Mouse (Mus musculus): ENCODE measurements around the gene Pacs2.

Gene Pacs2

DNA sequence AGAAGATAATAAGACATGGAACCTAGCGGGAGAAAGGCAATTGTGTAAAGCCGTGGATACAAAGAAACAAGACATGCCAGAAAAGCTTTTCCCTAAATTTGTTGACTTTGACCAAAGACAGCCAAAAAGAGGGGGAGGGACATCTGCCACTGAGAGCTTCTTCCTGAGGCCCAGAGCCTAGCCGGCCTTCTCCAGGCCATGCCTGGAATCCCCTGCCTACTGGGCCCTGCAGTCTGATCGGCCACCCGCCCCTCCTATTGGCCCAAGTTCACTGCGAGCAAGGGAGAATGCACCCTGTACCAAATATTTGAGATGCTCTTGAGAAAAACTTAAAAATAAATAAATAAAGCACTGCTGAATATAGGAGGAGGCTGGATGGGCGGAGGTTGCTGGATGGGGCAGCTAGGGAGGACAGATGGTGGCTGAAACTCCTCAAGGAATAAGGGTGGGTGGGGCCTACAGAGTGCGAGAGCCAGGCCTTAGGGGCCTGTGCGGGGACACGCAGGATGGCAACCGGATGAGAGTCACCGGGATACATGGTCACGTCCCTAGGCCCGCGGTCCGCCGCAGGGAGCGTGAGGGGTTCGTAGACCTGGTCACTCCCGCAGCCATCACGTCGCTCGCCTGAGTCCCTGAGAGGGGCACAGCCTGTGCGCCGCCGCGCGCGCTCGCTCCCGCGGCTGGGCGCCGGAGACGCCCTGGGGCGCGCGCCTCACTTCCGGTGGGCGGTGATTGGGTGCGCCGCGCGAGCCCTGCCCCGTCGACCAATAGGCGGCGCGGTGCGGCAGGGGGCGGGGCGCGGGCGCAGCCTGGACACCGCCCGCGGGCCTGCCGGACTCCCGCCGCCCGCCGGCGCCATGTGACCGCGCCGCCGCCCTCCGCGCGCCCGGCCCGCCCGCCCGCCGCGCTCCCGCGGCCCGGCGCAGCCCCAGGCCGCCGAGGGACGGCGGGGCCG lies at the start of gene Pacs2:
Gene Pacs2 (plus strand): TSS at position 905 of the 955 bp plus-strand sequence.
- DNase-seq (ENCODE audit: low spot score), result peak; percentile 85

DNA sequence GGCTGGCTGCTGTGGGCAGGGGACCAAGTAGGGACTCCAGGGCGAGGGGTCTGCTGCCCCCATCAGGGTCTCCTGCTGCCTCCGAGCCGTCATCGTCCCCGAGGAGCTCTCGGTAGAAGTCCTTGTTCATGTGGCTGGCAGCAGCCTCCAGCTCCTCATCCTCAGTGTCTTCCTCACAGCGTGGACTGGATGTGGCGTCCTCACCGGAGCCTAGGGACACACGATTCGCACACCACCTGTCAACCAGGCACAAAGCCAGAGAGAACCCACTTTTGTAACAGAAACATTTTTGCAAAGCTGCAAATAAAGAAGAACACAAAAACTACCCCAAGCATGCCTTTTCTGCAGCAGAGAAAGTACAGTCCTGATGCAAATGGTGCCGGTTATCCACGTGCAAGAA lies 48.5 kb upstream of the Pacs2 start:
- no peak for DNase-seq (ENCODE audit: low spot score)

DNA sequence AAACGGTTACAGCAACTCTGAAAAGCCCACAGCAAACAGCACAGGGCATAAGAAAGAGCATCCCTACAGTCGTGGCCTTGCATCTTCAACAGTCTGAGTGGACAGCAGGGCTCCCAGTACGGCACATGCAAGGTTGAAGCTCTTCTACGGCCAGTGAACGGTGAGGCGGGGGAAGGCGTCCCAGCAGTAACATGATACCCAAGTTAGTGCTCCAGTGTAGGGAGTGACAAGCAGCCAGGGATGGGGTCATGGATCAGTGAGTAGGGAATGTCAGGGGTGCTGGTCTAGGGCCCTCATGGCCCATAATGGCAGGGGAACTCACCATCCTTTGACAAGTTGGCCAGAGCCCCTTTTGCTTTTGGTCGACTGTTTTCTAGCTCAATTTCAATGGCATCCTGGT lies 45.4 kb upstream of the Pacs2 start:
- no peak for DNase-seq (ENCODE audit: low spot score)

DNA sequence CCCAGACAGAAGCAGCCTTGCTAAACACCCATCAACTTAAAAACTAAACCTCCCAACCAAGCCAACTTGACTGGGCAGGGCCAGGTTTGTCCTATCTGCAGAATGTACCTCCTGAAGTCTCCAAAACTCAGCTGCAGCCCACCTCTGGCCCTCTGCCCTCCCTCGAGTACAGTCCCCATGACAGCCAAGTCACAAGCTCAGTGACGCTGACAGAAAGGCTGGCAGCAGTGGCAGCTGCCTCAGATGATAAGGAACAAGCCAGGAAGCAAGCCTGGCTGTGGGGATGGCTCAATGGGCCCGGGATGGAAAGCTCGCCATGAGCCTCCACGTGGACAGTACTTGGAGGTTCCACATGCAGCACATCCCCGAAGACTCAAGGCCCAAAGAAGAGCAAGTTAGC lies 44.7 kb upstream of the Pacs2 start:
- DNase-seq (ENCODE audit: low spot score), result no peak

DNA sequence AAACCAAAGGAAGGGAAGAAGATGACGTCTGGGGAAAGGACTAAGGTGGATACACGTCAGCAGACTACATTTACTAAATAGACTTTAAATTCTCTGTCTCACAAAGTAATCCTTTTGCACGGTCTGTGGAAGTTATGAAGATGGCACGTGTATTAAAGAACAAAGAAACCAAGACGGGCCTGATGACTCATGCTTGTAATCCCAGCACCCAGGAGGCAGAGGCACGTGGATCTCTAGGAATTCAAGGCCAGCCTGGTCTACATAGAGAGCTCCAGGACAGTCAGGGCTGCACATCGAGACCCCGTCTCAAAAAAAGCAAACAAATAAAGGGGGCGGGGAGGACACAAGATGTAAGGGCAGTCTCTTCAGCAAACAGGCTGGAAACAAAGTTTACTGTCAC lies 39.6 kb upstream of the Pacs2 start:
- no peak for DNase-seq (ENCODE audit: low spot score)

DNA sequence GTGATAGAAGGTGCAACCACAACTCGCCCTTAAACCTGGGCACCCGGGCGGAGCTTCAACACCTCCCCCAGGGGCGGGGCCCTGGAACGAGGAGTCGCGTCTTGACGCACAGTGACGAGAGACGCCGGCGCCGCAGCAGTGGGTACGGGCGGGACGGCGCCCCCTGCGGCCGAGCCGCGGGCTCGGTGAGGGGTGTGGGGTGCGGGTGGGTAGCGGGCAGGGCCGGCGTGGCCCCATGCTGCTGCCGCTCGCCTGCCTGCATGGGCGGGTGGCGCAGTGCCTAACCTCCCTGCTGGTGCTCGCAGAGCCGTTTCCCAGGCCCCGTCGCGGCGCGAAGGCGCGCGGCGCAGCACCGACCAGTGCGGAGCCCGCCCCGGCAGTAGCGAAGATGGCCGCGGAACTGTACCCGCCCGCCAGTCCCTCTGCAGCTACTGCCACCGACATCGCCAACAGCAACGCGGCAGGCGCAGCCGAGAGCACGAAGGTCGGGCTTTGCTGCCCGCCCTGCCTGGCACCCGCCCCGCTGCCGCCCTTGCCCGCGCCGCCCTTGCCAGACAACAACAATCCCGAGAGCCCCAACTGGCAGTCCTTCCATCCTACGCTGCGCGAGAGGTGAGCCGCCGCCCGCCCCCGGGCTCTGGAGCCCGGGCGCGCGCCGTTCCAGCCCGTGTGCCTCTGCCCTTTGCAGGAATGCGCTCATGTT lies 37.8 kb upstream of the Pacs2 start, which contains the start of gene Btbd6:
Gene Btbd6 (plus strand): TSS at position 112 of the 703 bp plus-strand sequence.
- DNase-seq (ENCODE audit: low spot score), result peak; percentile 82

DNA sequence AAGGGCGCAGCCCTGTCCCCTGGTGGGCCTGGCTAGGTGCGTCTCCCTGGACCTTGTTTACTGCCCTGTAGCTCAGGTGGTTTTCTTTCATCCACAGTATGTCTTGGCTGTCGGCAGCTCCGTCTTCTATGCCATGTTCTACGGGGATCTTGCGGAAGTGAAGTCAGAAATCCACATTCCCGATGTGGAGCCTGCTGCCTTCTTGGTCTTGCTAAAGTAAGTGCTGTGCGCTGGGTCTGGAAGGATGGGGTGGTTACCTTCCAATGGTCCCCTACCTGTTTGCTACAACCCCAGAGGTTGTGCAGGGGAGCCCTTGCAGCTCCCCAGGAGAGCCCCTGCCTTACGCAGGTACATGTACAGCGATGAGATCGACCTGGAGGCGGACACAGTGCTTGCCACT lies 37.2 kb upstream of the Pacs2 start:
- DNase-seq (ENCODE audit: low spot score), result no peak

DNA sequence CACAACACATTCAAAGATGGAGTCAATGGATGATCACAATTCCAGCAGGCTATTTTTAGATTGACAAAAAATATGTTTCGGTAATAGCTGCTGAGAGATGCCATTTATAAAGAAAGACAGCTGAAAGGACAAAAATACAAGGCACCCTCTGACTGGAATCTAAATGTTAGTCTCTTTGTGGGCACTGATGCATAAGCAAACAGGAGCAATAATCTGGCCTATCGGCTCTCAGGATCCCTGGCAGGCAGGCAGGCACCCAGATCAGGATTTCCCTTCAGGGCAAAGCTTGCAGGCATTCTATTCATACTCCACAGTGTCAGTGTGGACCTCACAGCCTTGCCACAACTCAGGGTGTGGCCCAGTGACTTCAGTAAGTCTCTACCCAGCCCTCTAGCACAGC lies 32.3 kb upstream of the Pacs2 start:
- no peak for DNase-seq (ENCODE audit: low spot score)

DNA sequence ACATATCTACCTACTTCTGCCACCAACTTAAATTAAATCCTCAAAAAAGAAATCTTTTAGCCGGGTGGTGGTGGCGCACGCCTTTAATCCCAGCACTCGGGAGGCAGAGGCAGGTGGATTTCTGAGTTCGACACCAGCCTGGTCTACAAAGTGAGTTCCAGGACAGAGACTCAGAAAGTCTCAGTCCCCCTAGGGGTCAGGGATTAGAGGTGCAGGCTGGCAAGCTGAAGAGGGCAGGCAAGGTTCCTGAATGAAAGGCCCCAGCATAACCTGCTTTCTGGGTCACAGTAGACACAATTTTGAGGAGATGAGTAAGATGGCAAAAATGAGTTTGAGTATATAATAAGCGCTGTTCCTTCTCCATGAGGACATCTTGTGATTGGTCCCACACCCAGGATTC lies 29.0 kb upstream of the Pacs2 start:
- DNase-seq (ENCODE audit: low spot score), result no peak

DNA sequence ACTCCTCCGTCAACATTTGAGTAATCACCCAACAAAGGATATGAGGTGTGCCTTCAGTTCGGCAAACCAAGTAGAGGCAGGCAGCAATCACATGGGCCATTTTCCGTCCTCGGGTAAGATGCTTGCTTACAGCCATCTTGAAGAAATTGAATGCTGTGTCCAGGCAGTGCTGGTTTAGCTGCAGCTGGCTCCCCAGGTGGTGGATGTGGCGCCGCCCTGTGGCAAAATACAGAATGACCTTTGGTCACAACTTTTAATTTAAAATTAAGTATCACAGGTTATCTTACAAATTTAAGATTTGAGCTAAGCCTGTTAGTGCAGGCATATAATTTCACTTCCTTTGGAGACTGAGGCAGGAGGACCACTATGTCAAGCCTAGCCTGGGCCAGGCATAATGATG lies 26.4 kb upstream of the Pacs2 start:
- no peak for DNase-seq (ENCODE audit: low spot score)

DNA sequence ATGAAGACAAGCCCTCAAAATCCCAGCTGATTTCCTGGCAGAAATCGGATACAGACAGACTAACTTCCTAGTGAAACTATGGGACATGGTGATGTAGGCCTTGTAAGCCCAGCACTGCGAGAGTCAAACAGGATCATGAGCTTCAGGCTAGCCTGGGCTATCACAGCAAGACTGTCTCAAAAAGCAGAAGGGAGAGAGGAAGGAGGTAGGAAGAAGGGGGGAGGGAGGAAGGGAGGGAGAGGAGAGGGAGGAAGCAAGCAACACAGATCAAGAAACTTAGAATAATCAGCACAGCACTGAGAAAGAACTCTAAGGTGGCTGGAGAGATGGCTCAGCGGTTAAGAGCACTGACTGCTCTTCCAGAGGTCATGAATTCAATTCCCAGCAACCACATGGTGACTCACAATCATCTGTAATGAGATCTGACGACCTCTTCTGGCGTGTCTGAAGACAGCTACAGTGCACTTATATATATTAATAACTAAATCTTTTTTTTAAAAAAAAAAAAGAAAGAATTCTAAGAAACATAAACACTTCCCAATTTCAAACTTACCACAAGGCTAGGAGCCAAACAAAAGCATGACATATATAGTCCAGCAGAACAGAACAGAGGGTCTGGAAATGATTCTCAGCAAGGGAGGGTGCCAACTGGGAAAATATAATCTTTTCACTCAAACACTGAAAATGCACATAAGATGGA lies 23.5 kb upstream of the Pacs2 start:
- DNase-seq (ENCODE audit: low spot score), result no peak

DNA sequence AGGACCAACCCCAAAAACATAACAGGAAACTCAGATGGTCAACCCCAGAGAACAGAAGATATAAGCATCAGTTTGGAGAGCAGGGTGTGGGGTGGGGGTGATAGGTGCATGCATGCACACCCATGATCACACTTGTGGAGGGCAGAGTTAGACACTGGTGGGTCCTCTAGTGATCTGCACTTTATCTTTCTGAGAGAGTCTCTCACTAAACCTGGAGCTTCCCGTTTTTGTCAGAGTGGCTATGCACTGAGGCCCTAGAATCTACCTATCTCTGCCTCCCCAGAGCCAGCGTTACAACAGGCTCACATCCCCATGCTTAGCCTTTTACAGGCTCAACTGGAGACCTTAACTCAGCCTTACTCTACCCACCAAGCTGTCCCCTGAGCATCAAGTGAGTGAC lies 22.9 kb upstream of the Pacs2 start:
- DNase-seq (ENCODE audit: low spot score), result no peak

DNA sequence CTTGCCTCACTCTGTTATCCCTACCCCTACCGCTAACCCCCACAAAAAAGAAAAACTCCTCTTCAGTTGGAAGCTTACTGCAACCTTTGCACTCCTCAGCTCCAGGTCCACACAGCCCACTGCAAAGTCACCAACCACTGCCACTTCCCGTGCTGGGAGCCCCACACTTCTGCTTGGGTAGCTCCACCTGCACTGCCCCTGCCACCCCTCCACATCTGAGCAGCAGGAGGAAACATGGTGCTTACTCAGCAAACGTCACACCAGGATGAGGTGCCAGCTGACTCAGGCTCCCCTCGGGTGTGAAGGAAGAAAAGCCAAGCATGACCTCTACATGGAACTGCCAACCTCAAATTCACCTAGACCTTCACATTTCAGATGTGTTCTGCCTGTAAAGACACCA lies 20.2 kb upstream of the Pacs2 start:
- no peak for DNase-seq (ENCODE audit: low spot score)

DNA sequence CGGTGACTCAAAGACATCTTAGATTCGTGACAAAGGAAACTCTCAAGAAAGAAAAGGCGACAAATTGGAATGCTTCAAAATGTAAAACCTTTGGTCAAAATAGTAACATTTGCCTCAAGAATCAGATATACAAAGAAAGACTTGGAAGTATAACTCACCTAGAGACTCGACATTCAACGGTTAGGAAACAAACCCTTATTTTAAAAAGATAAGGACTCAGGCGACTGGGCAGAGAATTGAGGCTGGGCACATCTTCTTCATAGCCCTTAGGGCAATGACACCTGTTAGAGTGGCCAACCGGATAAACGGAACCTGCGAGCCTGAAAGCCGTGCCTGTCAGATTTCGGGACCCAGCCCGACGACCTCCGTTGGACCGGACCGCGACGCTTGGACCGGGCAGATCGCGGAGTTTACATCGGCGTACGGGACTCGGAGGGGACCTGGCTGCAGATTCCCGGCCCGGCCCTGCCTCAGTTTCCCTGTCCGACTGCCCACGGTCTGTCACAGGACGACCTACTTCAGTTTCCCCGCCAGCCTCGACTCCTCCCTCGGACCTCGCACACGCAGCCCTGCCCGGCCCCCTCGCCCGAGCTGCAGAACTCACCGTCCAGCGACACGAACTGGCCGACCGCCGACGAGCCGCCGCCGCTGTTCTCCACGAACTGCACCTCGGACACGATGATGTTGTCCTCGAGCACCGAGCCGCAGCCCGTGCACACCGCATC lies 14.6 kb upstream of the Pacs2 start:
- DNase-seq (ENCODE audit: low spot score), result no peak

DNA sequence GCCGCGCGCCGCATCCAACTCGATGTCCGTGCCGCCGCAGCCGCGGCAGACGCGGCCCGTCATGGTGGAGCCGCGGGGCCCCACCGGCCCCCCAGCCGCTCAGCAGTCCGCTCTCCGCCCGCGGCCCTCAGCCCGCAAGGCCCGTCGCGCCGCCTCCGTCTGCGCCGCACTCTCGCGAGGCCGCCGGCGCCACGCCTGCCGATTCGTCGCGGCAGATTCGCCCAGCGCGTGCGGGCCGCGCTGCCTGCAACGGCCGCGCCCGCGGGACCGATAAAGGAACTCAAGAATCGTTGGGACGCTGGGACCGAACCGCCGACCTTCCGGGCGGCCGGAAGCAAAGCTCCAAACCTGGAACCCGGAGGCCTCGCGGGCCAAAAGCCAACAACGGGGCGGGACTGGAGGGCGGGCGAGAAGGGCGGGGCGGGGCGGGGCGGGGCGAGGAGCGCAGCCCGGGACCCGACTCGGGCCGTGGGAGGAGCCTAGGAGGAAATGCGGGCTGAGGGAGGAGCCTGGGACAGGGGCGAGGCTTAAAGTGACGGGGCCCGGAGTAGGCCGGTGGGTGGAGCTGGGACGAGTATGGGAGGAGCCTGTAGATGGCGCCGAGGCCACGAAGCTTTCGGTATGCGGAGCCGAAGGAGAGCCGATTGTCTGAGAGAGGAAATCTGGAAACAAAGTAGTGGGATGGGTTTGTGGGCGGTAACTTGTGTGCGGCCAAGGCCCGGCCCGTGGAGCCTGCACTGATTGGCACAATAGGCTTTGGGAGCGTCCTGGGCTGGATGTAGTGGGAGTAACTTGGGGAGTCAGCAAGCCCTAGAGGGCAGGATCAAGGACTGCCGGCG lies 13.8 kb upstream of the Pacs2 start, which contains the start of gene Brf1:
Gene Brf1 (minus strand): TSS at position 411 of the 839 bp plus-strand sequence.
- peak; percentile 97 for DNase-seq (ENCODE audit: low spot score)

DNA sequence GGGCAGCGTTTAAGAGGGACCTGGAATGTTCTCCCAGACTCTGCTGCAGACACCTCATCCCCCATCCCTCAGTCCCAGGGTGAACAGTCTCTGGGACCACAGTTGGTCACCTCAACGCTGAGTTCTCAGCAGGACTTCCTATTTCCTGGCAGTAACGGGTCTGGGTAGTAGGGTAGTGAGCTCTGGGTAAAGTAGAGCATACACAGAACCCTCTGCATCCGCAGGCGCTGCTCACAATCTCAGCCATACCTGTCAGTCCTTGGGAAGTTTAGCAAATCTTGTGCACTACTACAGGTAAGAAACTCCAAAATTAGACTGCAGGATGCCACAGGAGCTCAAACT lies 13.2 kb upstream of the Pacs2 start:
- no peak for DNase-seq (ENCODE audit: low spot score)

DNA sequence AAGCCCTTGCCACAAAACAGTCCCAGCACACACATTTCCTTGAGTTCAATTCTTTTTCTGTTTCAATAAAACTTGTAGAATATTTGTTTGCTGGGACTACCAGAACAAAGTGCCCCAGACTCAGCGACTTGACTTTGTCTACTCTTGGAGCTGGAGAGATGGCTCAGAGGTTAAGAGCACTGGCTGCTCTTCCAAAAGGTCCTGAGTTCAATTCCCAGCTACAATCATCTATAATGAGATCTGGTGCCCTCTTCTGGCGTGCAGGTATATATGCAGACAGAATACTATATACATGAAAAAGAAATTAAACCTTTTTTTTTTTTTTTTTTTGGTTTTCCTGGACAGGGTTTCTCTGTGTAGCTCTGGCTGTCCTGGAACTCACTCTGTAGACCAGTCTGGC lies 11.6 kb upstream of the Pacs2 start:
- DNase-seq (ENCODE audit: low spot score), result no peak

DNA sequence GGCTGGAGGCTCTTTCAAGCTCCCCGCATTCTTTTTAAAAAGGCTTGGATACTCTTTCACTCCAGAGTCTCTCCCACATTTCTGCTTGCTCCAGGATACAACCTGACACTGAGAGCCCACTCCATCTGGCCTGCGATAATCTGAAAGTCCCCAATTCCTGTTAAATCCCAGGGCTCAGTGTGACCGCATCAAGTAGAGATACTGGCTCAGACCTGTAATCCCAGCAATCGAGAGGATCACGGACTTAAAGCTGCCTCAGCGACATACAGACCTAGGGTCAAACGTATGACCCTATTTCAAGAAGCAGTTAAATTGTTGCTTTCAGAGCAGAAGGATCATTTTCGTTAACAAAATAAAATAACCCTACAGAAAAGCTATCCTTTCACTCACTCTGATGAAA lies 10.3 kb upstream of the Pacs2 start:
- no peak for DNase-seq (ENCODE audit: low spot score)

DNA sequence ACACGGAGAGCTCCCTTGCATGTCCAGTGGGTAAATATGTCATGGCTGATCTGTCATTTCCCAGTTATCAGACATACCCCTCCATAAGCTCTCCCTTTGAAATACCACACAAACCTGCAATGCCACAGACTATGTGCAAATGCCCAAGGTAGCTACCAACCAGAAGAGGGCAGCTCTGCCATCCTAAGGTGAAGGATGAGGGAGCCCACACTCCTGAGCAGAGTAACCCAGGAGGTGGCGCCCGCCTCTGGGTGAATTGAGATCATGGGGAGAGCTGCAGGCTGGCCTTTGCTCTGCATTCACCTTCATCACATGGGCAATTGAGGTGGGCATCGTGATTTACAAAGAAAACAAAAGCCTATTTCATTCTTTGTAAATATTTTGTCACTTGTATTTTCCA lies 9.3 kb upstream of the Pacs2 start:
- peak; percentile 43 for DNase-seq (ENCODE audit: low spot score)

DNA sequence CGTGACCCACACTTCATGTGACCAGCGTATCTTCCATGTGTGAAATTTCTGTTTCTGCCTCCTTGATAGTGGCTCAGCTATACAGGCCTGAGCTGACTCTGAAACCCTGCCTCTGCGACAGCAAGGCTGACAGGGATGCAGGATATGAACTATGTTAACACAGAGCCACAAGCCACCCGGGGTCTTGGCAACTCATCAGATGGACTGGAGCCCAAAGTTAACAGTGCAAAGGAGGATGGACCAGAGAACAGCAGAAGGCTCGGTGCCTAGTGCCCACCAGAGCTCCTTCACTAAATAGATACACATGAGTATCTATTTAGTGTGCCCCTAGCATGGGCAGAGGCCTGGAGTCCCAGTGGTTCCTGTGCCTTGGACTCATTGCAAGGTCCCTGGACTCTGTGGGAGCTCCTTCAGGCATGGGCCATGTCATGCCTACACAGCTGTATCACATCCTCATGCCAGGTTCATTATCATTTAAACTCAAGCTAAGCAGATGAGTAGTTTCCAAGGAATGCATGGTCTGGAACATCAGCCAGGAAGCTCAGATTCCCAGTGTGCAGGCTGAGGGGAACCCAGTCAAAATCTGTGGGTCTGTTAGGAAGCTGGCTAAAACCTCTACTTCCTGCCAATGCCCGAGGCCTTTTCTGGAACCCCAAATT lies 2.5 kb upstream of the Pacs2 start:
- DNase-seq (ENCODE audit: low spot score), result no peak

DNA sequence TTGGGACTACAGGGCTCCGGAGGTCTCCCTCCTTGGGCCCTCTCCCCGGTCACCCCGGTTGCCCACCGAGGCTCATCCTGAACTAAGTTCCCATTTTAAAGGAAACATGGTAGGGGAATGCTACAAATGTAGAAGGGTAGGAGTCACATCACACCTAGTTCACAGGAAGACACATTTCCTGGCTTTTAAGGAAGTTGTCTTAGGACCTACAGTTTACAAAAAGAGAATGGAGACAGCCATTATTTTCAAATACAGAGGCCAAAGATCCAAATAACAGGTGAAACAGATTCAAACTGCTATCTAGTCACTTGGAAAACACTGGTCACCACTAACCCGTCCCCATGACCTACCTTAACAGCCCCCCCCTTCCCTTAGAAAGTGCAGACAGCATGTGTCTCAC lies 1.9 kb upstream of the Pacs2 start:
- no peak for DNase-seq (ENCODE audit: low spot score)
